Mouse (Mus musculus) myocyte (in vitro differentiated cells): ENCODE measurements around the gene Wdr59.

Experiments used
- CEBPB ChIP-seq: IDR thresholded peaks from 2 replicates; pipeline ENCODE4 v1.6.1; 2011; ENCODE audit warnings: mild to moderate bottlenecking, moderate library complexity; ENCODE audit not compliant: poor library complexity, insufficient read depth, severe bottlenecking
- E2F4 ChIP-seq: IDR thresholded peaks from one replicate; pipeline ENCODE4 v1.6.1; 2011; ENCODE audit warnings: mild to moderate bottlenecking, control low read depth, moderate library complexity; ENCODE audit not compliant: insufficient read depth
- MYOD1 ChIP-seq, 3 experiments: IDR thresholded peaks; one replicate each; pipeline ENCODE4 v1.6.1; 2011; ENCODE audit warnings: control low read depth in 2 of 3, low read depth in 2 of 3, mild to moderate bottlenecking in 2 of 3, moderate library complexity in 1 of 3; ENCODE audit not compliant: insufficient read length in 2 of 3, control insufficient read depth in 1 of 3
- POLR2A ChIP-seq: IDR thresholded peaks from one replicate; pipeline ENCODE4 v1.6.1; 2011; ENCODE audit warnings: low read depth, mild to moderate bottlenecking, control low read depth, moderate library complexity; ENCODE audit not compliant: insufficient read length
- POLR2AphosphoS2 ChIP-seq: IDR thresholded peaks from one replicate; pipeline ENCODE4 v1.6.1; 2011; ENCODE audit warnings: low read depth, control low read depth; ENCODE audit not compliant: insufficient read length
- TCF12 ChIP-seq: IDR thresholded peaks from one replicate; pipeline ENCODE4 v1.6.1; 2011; ENCODE audit warnings: mild to moderate bottlenecking, control low read depth; ENCODE audit not compliant: poor library complexity, insufficient read depth, severe bottlenecking
- USF1 ChIP-seq: IDR thresholded peaks from one replicate; pipeline ENCODE4 v1.6.1; 2011; ENCODE audit warnings: low read depth, mild to moderate bottlenecking, control low read depth, moderate library complexity

GRCm38 (mm10) chr8:111471526-111472081, 50.3 kb downstream of the Wdr59 start:
- TF ChIP-seq E2F4 (no peak), POLR2A (no peak), USF1 (no peak), POLR2AphosphoS2 (no peak), CEBPB (no peak), TCF12 (no peak), MYOD1 (IDR thresholded peaks at IDR 0.05; ENCODE audit: control insufficient read depth in 1 of 3, insufficient read length in 2 of 3, low read depth in 2 of 3) (no peak)
